Mouse (Mus musculus) forebrain, postnatal 0 days (tissue): ENCODE data around the gene Edem2. TPM values are rescaled to one million over a fixed set of nuclear protein-coding genes. Genes with fewer than 3 reads are reported as not detected.

Experiments
- ATAC-seq: fragments of 200-750 bp; cut with Nextera tagmentation; 2 replicates; pipeline ENCODE4 v1.8.0; 2017; ENCODE audit warnings: mild to moderate bottlenecking, moderate library complexity
- DNase-seq: peaks from one replicate; pipeline ENCODE4 v3.0.0-alpha.2; 2015
- H3K27ac ChIP-seq: fragments of 300-500 bp; sonication (generic); 2 replicates; pipeline ENCODE4 v1.5.1; 2014; ENCODE audit warnings: low read depth, mild to moderate bottlenecking, antibody characterized with exemption, low read length, moderate library complexity, mixed read lengths
- H3K27me3 ChIP-seq: fragments of 300-500 bp; sonication (generic); 2 replicates; pipeline ENCODE4 v1.6.1; 2014; ENCODE audit warnings: mild to moderate bottlenecking, low read length, mixed read lengths; ENCODE audit not compliant: insufficient read depth
- H3K36me3 ChIP-seq: fragments of 300-500 bp; sonication (generic); 2 replicates; pipeline ENCODE4 v1.6.1; 2014; ENCODE audit warnings: mild to moderate bottlenecking, moderate library complexity; ENCODE audit not compliant: insufficient read depth
- H3K4me1 ChIP-seq: fragments of 300-500 bp; sonication (generic); 2 replicates; pipeline ENCODE4 v1.6.1; 2014; ENCODE audit warnings: antibody characterized with exemption; ENCODE audit not compliant: insufficient read depth
- H3K4me2 ChIP-seq: fragments of 300-500 bp; sonication (generic); 2 replicates; pipeline ENCODE4 v1.6.1; 2014; ENCODE audit warnings: low read depth, mild to moderate bottlenecking, moderate library complexity
- H3K4me3 ChIP-seq: fragments of 300-500 bp; sonication (generic); 2 replicates; pipeline ENCODE4 v1.5.1; 2014; ENCODE audit warnings: low read depth, low read length, mixed read lengths
- H3K9ac ChIP-seq: fragments of 300-500 bp; sonication (generic); 2 replicates; pipeline ENCODE4 v1.6.1; 2014; ENCODE audit warnings: mild to moderate bottlenecking
- H3K9me3 ChIP-seq: fragments of 300-500 bp; sonication (generic); 2 replicates; pipeline ENCODE4 v1.6.1; 2016; ENCODE audit warnings: low read length
- CTCF ChIP-seq: sonication (generic); IDR thresholded peaks from 2 replicates; pipeline ENCODE4 v1.5.1; 2016; ENCODE audit warnings: antibody characterized with exemption, control low read depth, low read depth
- WGBS: fragments of 180-500 bp; shearing (Covaris S2); extraction: QIAGEN DNeasy Blood & Tissue Kit; methylation state at CpG from one replicate; pipeline ENCODE4 v1.1.7; 2014; 5-methylcytosine and 5-hydroxymethylcytosine counted together
- polyA plus RNA-seq: library from polyadenylated mRNA; unstranded; fragments of >200 nt; fragmentation: Nextera tagmentation; extraction: Ambion mirVana; gene quantifications from 2 replicates; pipeline ENCODE4 v1.2.1, GENCODE M21; 2015
- total RNA-seq: library from RNA; depleted of rRNA; stranded (reverse); fragments of >200 nt; gene quantifications from 2 replicates; pipeline ENCODE4 v1.2.3, GENCODE M21; 2014

Gene Edem2
- total and polyA plus RNA-seq, 2 experiments from 2014 or later = 34.1 to 41.9 TPM

GRCm38 (mm10) chr2:155774927-155775684 lies 45.8 kb upstream of the Edem2 start, which contains the start of gene Mmp24:
TSS of gene Mmp24 (plus strand) at chr2:155775342.
- no peaks in the 10 kb centered on the region for H3K9me3 ChIP-seq
- peak; percentile 35 for DNase-seq
- WGBS = 6% methylated on average over 51 of the region's 100 CpGs

DNA sequence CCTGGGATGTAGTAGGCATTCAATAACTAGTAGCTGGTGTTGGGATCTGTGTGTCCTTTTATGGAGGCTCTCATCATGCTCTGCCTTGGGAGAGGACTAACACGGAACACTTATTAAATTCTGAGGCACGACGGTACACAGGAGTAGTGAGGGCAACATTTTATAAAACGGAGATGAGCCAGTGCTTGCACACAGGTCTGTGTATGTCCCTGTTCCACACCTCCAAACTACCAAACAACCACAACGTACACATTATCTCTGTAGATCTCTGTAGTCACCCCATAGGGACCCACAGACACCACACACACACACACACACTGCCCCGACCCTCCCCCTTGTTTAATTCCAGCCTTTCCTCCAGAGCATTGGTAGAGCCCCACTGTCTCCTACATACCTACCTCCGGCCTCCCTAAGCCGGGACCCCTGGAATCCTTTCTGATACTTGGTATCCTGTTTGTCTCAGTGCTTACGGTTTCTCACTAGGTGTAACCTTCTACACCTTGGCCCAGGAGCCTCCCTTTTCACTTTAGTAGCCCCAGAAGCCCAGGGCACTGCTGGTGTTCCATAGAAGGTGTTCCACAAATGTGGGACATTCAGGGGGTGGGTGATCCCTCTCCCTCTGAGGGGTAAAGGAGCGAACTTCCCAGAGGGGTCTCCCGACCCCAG lies 45.1 kb upstream of the Edem2 start:
- Histone ChIP-seq H3K4me1 (peaks cover 12% of the 10 kb centered on the region; the same call in 1 of the 2 replicates), H3K36me3 (no peaks in the 10 kb centered on the region), H3K4me2 (peak overlapping the region; percentile 76), H3K9me3 (no peaks in the 10 kb centered on the region), H3K27ac (no peak overlapping the region), H3K27me3 (peaks cover 4% of the 10 kb centered on the region; the same call in 1 of the 2 replicates), H3K9ac (peak overlapping the region; percentile 87; the same call in 1 of the 2 replicates), H3K4me3 (peak overlapping the region; percentile 74)
- no peak for DNase-seq
- ATAC-seq = no peak
- TF ChIP-seq CTCF = no peak
- 53% methylated on average over 11 of the region's 11 CpGs for WGBS

More at GRCm38 (mm10) chr2:155774927-155775684, 45.8 kb upstream of the Edem2 start, which contains the start of gene Mmp24:
- Histone ChIP-seq H3K27ac (peak within 1 kb of the TSS; percentile 87), H3K4me1 (peaks cover 12% of the 10 kb centered on the region; the same call in 1 of the 2 replicates), H3K9ac (peak within 1 kb of the TSS; percentile 87), H3K4me3 (peak within 1 kb of the TSS; percentile 74), H3K4me2 (peak within 1 kb of the TSS; percentile 76), H3K27me3 (peaks cover 4% of the 10 kb centered on the region; the same call in 1 of the 2 replicates), H3K36me3 (no peaks in the 10 kb centered on the region)
- peak; percentile 49 for ATAC-seq
- TF ChIP-seq CTCF = no peak

DNA sequence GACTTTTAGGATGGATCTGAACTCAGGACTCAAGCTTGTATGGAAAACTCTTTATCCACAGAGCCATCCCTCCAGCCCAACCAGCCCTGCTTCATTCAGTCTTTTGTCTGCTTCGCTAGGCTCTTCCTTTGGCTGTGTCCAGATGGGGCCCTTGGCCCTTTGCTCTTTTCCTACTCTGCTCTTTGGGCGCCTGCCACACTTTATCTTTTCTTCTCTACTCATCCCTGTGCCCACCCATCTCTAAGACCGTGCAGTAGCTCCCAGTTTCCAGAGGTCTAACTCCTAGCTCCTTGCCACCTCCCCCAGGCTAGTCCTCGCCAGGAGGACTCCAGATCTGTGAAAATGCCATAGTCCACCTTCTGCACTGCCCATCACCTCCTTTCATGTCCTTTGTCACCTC lies 44.4 kb upstream of the Edem2 start:
- no peak overlapping the region for H3K4me2 ChIP-seq
- peaks cover 4% of the 10 kb centered on the region; the same call in 1 of the 2 replicates for H3K27me3 ChIP-seq
- no peak overlapping the region for H3K27ac ChIP-seq
- no peak overlapping the region for H3K9ac ChIP-seq
- H3K9me3 ChIP-seq = no peaks in the 10 kb centered on the region
- no peaks in the 10 kb centered on the region for H3K36me3 ChIP-seq
- no peak for TF ChIP-seq CTCF
- WGBS = 64% methylated on average over 4 of the region's 4 CpGs
- ATAC-seq (no peak), DNase-seq (no peak)
- no peak overlapping the region for H3K4me3 ChIP-seq
- peaks cover 12% of the 10 kb centered on the region; the same call in 1 of the 2 replicates for H3K4me1 ChIP-seq

- H3K9ac ChIP-seq = no peak overlapping the region
- WGBS = 53% methylated on average over 13 of the region's 13 CpGs
Measured at GRCm38 (mm10) chr2:155764679-155765418, 35.6 kb upstream of the Edem2 start.

GRCm38 (mm10) chr2:155756855-155757566 lies 27.7 kb upstream of the Edem2 start:
- no peak overlapping the region for H3K27ac ChIP-seq
- no peaks in the 10 kb centered on the region for H3K9me3 ChIP-seq
- WGBS = 63% methylated on average over 14 of the region's 14 CpGs
- no peaks in the 10 kb centered on the region for H3K27me3 ChIP-seq
- no peaks in the 10 kb centered on the region for H3K36me3 ChIP-seq
- H3K4me1 ChIP-seq = no peaks in the 10 kb centered on the region
- no peak overlapping the region for H3K4me2 ChIP-seq
- peak; percentile 38 for TF ChIP-seq CTCF
- no peak overlapping the region for H3K4me3 ChIP-seq
- ATAC-seq (no peak), DNase-seq (no peak)
- H3K9ac ChIP-seq = no peak overlapping the region

More at GRCm38 (mm10) chr2:155764679-155765418, 35.6 kb upstream of the Edem2 start:
- no peaks in the 10 kb centered on the region for H3K4me1 ChIP-seq
- no peak overlapping the region for H3K27ac ChIP-seq
- H3K27me3 ChIP-seq = no peaks in the 10 kb centered on the region
- peak; percentile 85 for TF ChIP-seq CTCF
- H3K9me3 ChIP-seq = no peaks in the 10 kb centered on the region
- ATAC-seq (peak; percentile 81), DNase-seq (peak; percentile 85)
- no peak overlapping the region for H3K4me3 ChIP-seq
- H3K4me2 ChIP-seq = no peak overlapping the region
- H3K36me3 ChIP-seq = no peaks in the 10 kb centered on the region

DNA sequence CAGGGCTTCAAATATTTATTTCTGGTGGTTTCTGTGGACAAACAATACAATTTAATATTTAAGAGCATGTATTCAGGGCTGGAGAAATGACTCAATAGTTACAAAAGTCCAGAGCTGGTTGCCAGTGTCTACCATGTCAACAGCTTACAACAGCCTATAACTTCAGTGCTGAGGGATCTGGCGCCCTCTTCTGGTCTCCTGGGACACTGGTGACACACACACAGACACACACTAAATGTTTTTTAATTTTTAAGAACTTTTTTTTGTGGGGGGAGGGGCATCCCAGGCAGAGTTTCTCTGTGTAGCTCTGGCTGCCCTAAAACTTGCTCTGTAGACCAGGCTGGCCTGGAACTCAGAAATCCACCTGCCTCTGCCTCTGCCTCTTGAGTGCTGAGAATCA lies 26.5 kb upstream of the Edem2 start:
- H3K27me3 ChIP-seq = no peaks in the 10 kb centered on the region
- 6% methylated on average over 1 of the region's 1 CpGs for WGBS
- H3K36me3 ChIP-seq = no peaks in the 10 kb centered on the region
- H3K4me1 ChIP-seq = no peaks in the 10 kb centered on the region
- TF ChIP-seq CTCF = peak; percentile 52
- DNase-seq (peak; percentile 24), ATAC-seq (no peak)
- no peak overlapping the region for H3K4me3 ChIP-seq
- no peak overlapping the region for H3K4me2 ChIP-seq
- no peaks in the 10 kb centered on the region for H3K9me3 ChIP-seq
- H3K27ac ChIP-seq = no peak overlapping the region
- H3K9ac ChIP-seq = no peak overlapping the region
